Mouse (Mus musculus): Measurements from ENCODE around the gene Rps19bp1.
A peak's percentile ranks its signal among the peaks of the same experiment; 100 is the strongest.

Rps19bp1 gene

GRCm38 (mm10) chr15:80263610-80264575 is at the start of gene Rps19bp1:
Gene Rps19bp1, minus strand, starts transcription at chr15:80264315.
- DNase-seq (ENCODE audit: low spot score), result peak; percentile 95

DNA sequence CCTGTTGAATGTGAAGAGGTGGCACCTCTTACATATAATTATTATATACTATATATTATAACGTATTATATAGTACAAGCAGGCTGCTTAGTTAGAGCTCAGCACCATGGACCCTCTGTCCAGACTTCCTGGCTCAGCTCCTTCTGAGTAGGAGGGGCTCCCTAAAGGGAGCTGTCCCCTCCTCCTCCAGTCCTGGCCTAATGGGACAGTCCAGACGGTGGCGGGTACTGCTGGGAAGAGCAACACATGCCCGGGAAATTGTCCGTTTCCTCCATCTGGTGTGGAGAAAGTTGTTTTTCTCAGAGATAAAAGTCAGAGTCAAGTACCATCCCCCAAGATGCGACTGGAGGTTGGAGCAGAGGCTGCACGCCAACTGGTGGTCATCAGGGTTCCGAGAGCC is 42.0 kb upstream of the Rps19bp1 start:
- DNase-seq (ENCODE audit: low spot score), result no peak

DNA sequence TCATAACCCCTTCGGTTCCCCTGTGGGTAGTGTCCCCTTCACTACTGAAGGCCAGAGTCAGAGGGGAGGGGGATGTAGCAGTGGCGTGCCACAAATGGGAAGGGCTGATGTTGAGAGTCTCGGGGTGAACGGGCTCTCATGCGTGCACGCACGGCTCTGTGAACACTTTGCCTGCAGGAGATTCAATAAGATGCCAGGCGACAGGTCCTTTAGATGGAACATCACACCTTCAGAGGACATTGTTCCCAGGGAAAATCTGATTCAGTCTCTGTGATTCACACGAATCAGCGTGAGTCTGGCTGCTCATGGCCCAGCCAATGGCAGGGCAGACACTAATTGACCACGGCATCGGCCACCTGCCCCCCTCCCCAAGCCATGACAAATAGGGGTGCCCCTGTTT is 40.1 kb upstream of the Rps19bp1 start:
- no peak for DNase-seq (ENCODE audit: low spot score)

DNA sequence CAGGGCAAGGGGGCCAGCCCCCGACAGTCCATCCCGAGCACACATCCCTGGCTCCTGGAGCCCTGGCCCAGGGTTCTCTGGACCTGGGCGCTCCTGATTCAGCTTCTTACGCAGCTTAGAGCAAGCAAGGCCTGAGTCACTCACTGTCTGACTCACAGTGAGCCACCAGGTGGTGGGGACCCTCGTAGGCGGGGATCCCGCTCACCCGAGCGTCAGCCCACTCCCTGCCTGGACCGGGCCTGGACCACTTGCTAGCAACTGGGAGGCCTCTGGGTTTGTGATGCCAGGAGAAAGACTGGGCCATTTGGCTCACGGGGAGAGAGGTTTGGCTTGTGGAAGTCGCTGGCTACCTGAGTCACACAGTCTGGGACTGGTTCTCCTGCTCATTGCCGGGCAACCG is 39.7 kb upstream of the Rps19bp1 start:
- no peak for DNase-seq (ENCODE audit: low spot score)

DNA sequence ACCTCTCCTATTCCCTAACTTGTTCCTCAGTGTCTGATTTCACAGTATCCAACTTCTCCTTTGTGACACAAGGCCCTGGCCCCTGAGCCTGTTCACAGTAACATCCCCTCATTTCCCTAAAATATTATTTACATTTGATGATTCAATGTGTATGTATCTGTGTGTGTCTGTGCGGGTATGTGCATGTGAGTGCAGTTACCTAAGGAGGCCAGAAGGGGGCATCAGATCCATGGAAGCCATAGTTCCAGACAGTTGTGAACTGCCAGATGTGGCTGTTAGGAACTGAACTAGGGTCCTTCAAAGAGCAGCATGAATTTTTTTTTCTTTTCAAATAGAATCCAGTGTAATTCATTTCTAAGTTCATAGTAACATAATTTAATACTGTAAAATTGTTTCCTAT is 33.0 kb upstream of the Rps19bp1 start:
- DNase-seq (ENCODE audit: low spot score), result no peak

- DNase-seq (ENCODE audit: low spot score), result peak; percentile 73
Observed at GRCm38 (mm10) chr15:80289436-80289835, 25.3 kb upstream of the Rps19bp1 start.

- DNase-seq (ENCODE audit: low spot score), result no peak
Observed at GRCm38 (mm10) chr15:80288036-80288435, 23.9 kb upstream of the Rps19bp1 start.

DNA sequence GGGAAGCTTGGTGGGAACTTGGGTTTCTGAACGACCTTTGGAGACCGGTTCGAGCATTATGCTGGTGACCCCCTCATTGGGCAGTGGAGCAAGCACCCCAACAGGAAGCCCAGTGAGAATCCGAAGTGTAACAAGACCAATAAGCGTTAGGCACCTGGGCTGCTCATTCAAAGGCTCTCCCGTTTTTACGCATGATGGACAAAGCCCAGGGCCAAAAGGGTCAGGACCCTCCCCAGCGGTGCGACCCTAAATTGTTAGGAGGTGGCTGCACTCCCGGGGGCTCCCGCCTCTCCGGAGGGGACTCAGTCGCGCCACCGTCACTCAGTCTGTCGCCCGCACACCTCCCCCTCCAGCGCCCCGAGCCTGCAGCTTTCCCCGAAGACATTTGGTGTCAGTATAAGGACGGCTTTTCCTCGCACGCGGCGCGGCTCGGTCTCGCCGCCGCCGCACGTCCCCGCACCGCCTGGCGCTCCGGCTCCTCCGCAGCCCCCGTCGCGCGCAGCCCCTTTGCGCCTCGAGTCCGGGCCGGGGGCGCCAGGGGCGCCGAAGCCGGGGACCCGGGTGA is 22.8 kb upstream of the Rps19bp1 start, which contains the start of gene Cacna1i:
TSS of gene Cacna1i (plus strand) at position 388 of the 565 bp plus-strand sequence.
- DNase-seq (ENCODE audit: low spot score), result peak; percentile 29

GRCm38 (mm10) chr15:80280646-80281045 is 16.5 kb upstream of the Rps19bp1 start:
- peak; percentile 76 for DNase-seq (ENCODE audit: low spot score)

- no peak for DNase-seq (ENCODE audit: low spot score)
Observed at GRCm38 (mm10) chr15:80279053-80279452, 14.9 kb upstream of the Rps19bp1 start.

- no peak for DNase-seq (ENCODE audit: low spot score)
Observed at GRCm38 (mm10) chr15:80278121-80278759, 14.1 kb upstream of the Rps19bp1 start.

DNA sequence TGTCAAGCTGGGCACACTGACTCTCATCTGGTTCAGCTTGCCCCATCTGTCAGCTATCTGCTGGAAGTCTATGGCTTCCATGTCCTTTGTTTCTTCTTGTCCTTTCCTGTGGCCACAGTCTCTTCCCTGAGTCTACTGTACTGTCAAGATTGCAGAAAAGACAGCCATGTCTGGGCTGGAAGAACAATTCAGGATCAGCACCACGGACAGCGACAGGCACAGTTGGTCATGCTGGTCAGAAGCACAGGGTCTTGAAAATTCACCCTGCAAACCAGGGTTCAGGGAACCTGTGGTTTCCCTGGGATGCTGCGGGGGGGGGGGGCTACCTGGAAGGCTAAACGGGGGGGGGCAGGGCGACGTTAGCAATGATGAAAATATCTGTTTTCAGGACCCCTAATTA is 13.5 kb upstream of the Rps19bp1 start:
- peak; percentile 94 for DNase-seq (ENCODE audit: low spot score)

DNA sequence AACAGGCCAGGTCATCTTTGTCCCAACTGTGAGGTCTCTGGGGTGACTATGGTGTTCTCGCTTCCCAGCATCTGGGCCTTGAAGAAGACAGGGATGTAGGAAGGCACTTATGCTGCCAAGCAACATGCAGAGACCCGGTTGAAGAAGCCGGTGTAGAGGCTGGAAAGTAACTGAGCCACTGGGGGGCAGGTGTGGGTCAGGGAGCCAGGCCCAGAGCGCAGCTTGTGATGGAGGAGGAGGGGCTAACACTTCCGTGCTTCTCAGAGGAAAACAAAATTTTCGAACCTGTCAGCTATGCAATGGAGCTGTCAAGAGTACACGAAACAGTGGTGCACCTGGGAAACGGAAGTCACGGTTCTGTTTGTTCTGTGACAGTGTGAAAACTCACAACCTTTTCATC is 13.0 kb upstream of the Rps19bp1 start:
- no peak for DNase-seq (ENCODE audit: low spot score)

DNA sequence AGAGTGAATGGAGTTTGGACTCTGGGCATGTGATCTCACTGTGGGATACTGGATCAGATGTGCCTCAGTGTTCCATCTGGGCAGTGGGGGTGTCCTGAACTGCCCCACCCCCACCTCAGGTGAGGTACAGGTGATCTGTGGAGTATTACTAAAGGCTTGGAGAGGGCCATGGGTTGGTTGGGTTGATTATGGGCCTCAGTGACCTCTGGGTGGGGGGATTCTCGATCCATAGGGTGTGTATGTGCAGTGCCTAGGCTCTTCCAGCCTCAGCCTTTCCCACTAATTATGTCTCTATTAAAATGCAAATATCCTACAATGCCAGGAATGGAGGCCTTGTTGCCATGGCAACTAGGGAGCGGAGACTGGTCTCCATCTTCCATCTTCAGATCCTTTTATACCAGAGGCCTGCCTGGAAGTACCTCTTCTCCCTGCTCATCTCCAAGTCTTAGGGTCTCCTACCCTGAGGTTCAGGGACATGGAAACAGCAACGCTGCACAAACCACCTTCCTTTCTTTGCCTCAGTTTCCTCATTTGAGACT is 7.8 kb upstream of the Rps19bp1 start:
- DNase-seq (ENCODE audit: low spot score), result no peak

DNA sequence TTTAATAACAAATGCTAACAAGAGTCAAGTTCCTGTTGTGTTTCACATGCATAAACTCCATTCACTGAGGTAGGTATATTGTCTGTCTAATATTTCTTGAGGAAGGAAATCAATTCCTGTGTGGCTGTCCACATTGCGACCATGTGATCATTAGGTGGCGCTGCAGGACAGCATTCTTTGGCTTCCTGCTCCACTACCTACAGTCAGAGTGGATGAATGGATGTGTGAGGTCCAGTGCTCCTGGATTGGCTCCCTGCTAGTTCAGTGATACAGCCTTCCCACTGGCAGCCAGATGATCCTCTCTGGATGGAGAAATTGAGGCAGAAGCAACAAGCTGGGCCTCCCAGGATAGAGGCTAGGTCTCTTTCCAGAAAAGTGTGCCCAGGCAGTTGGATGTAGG is 2.2 kb upstream of the Rps19bp1 start:
- DNase-seq (ENCODE audit: low spot score), result peak; percentile 93

- no peak for DNase-seq (ENCODE audit: low spot score)
Observed at GRCm38 (mm10) chr15:80261100-80261499, 3.0 kb downstream of the Rps19bp1 start.

GRCm38 (mm10) chr15:80260677-80261076 is 3.4 kb downstream of the Rps19bp1 start:
- peak; percentile 92 for DNase-seq (ENCODE audit: low spot score)

- DNase-seq (ENCODE audit: low spot score), result no peak
Observed at GRCm38 (mm10) chr15:80259406-80260045, 4.6 kb downstream of the Rps19bp1 start.

- DNase-seq (ENCODE audit: low spot score), result peak; percentile 34
Observed at GRCm38 (mm10) chr15:80258240-80259170, 5.6 kb downstream of the Rps19bp1 start.

- no peak for DNase-seq (ENCODE audit: low spot score)
Observed at GRCm38 (mm10) chr15:80257602-80258239, 6.4 kb downstream of the Rps19bp1 start.
